Mouse (Mus musculus): ENCODE data around the gene Acvr2a. TPM values are rescaled to one million over a fixed set of nuclear protein-coding genes. Genes with fewer than 3 reads are reported as not detected.

Acvr2a gene
- polyA plus RNA-seq, 1 experiment: 1.9 TPM

DNA sequence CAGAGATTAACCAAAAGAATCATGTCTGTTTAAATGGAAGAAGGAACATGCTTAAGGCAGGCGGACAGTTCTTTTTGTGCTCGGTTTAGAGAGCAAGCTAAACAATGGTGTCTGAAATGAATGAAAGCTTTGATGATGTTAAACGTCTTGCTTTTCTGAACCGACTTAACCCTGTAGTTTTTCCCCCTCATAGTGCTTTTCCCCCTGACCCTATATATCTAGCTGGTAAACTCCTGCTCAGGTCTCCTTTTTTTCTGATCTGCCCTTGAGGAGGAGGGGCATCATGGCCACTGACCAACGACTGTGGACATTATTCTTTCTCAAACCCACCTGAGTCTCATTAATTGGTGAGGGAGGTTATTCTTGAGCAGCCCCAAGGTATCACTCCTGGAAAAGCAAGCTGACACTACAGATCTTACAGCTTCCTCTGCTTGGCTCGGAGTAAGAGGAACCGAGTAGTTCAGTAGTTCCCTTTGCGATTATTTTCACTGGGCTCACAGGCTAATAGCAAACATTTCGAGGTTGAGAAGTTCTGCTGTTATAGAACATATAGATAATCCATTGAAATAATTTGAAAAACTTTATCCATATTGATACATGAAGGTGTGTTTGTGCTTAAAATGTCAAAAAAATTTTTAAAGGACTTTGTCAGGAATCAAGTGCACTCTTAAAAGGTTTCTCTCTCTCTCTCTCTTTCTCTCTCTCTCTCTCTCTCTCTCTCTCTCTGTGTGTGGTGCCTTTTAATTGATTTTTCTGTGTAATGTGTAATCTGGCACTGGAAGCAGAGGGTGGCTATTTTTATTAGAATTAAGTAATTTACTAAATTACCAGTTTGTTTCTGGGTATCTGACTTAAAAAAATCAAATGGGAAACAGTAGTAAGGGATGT, 2.5 kb downstream of the Acvr2a start:
- H3K36me3 ChIP-seq (ENCODE audit: control insufficient read depth, insufficient read depth): no peaks in the 10 kb centered on the region
- H3K4me3 ChIP-seq (ENCODE audit: insufficient read depth, poor library complexity, severe bottlenecking): no peak overlapping the region
- H3K79me3 ChIP-seq (ENCODE audit: low read depth): peaks cover 42% of the 10 kb centered on the region
- no peaks in the 10 kb centered on the region for H3K27me3 ChIP-seq (ENCODE audit: control insufficient read depth, insufficient read depth, insufficient read length)
- H3ac ChIP-seq (ENCODE audit: control insufficient read depth, insufficient read length, low read depth): no peak overlapping the region
- TF ChIP-seq USF1 (IDR thresholded peaks at IDR 0.05; ENCODE audit: low read depth) (no peak), MYOD1 (IDR thresholded peaks at IDR 0.05; ENCODE audit: control insufficient read depth, insufficient read length, low read depth) (no peak), MAX (IDR thresholded peaks at IDR 0.05) (no peak), FOSL1 (IDR thresholded peaks at IDR 0.05; ENCODE audit: insufficient read depth, low read length, poor library complexity, severe bottlenecking) (no peak), CEBPB (IDR thresholded peaks at IDR 0.05; ENCODE audit: low read depth) (no peak), MYOG (IDR thresholded peaks at IDR 0.05; ENCODE audit: control insufficient read depth, extremely low read depth, insufficient read length) (no peak), CTCF (IDR thresholded peaks at IDR 0.05; ENCODE audit: control insufficient read depth, insufficient read depth, insufficient read length) (no peak)
- H3K79me2 ChIP-seq (ENCODE audit: control insufficient read depth, insufficient read depth): peaks cover 71% of the 10 kb centered on the region

DNA sequence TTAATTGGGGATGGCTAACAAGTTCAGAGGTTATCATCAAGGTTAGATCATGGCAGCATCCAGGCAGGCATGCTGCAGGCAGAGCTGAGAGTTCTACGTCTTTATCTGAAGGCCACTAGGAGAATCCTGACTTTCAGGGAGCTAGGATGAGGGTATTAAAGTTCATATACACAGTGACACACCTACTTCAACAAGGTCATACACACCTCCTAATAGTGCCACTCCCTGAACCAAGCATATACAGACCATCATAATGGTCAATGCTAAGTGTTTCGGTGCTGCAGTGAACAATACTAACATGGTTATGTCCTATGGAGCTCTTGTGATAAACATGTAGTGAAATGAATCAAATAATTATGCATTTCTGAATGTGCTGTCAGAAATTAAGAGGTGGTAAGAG, 12.0 kb downstream of the Acvr2a start:
- no peaks in the 10 kb centered on the region for H3K36me3 ChIP-seq (ENCODE audit: control insufficient read depth, insufficient read depth)
- TF ChIP-seq MYOD1 (IDR thresholded peaks at IDR 0.05; ENCODE audit: control insufficient read depth, insufficient read length, low read depth) (no peak), MAX (IDR thresholded peaks at IDR 0.05) (no peak), FOSL1 (IDR thresholded peaks at IDR 0.05; ENCODE audit: insufficient read depth, low read length, poor library complexity, severe bottlenecking) (no peak), MYOG (IDR thresholded peaks at IDR 0.05; ENCODE audit: control insufficient read depth, extremely low read depth, insufficient read length) (no peak)
- no peak overlapping the region for H3K4me3 ChIP-seq (ENCODE audit: insufficient read depth, poor library complexity, severe bottlenecking)
- H3ac ChIP-seq (ENCODE audit: control insufficient read depth, insufficient read length, low read depth): no peak overlapping the region
- peaks cover 84% of the 10 kb centered on the region for H3K79me2 ChIP-seq (ENCODE audit: control insufficient read depth, insufficient read depth)
- H3K27me3 ChIP-seq (ENCODE audit: control insufficient read depth, insufficient read depth, insufficient read length): no peaks in the 10 kb centered on the region
- peaks cover 30% of the 10 kb centered on the region for H3K79me3 ChIP-seq (ENCODE audit: low read depth)

DNA sequence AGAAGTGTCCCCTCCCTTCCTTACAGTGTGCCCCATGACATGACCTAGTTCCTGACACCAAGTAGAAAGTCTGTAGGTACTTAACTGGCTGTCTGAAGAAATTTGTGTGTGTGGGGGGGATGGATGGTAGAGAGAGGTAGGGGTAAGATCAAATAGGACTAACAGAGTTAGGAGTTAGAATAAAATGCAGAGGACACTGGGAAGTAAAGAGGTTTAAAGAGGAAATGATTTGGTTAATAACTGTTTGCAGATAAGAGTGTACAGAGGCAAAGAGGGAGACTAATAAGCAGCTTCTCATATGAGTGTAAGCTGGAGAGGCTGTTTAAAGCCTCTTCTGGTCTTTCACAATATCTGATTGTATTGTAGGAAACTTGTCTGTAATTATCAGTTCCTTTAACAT, 12.5 kb downstream of the Acvr2a start:
- Histone ChIP-seq H3ac (ENCODE audit: control insufficient read depth, insufficient read length, low read depth) (no peak overlapping the region), H3K27me3 (ENCODE audit: control insufficient read depth, insufficient read depth, insufficient read length) (no peaks in the 10 kb centered on the region), H3K36me3 (ENCODE audit: control insufficient read depth, insufficient read depth) (no peaks in the 10 kb centered on the region), H3K79me2 (ENCODE audit: control insufficient read depth, insufficient read depth) (peaks cover 79% of the 10 kb centered on the region), H3K79me3 (ENCODE audit: low read depth) (peaks cover 28% of the 10 kb centered on the region), H3K4me3 (ENCODE audit: insufficient read depth, poor library complexity, severe bottlenecking) (no peak overlapping the region)
- TF ChIP-seq CEBPB (IDR thresholded peaks at IDR 0.05; ENCODE audit: low read depth) (no peak), USF1 (IDR thresholded peaks at IDR 0.05; ENCODE audit: low read depth) (no peak)

DNA sequence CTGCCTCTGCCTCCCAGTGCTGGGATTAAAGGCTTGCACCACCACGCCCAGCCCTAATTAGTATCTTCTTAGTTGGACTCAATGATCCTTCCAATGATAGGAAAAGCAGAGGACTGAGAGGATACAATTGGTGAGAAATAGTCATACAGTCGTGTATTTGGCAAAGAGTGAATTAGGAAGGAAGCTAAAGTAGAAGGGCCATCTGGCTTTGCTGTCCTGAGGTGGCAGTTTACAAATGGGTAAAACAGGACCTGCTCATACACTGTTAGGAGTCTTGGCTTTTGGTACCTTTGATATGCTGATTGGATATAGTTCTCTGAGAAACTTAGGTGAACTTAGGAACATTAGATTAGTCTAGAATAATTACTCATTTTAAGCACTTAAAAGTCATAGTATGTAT, 16.6 kb downstream of the Acvr2a start:
- H3K4me3 ChIP-seq (ENCODE audit: insufficient read depth, poor library complexity, severe bottlenecking): no peak overlapping the region
- H3K36me3 ChIP-seq (ENCODE audit: control insufficient read depth, insufficient read depth): no peaks in the 10 kb centered on the region
- TF ChIP-seq MYOG (IDR thresholded peaks at IDR 0.05; ENCODE audit: control insufficient read depth, extremely low read depth, insufficient read length) (no peak), USF1 (IDR thresholded peaks at IDR 0.05; ENCODE audit: low read depth) (no peak), MYOD1 (IDR thresholded peaks at IDR 0.05; ENCODE audit: control insufficient read depth, insufficient read length, low read depth) (no peak), CEBPB (IDR thresholded peaks at IDR 0.05; ENCODE audit: low read depth) (no peak)
- peaks cover 24% of the 10 kb centered on the region for H3K79me3 ChIP-seq (ENCODE audit: low read depth)
- peaks cover 79% of the 10 kb centered on the region for H3K79me2 ChIP-seq (ENCODE audit: control insufficient read depth, insufficient read depth)
- H3ac ChIP-seq (ENCODE audit: control insufficient read depth, insufficient read length, low read depth): no peak overlapping the region
- no peaks in the 10 kb centered on the region for H3K27me3 ChIP-seq (ENCODE audit: control insufficient read depth, insufficient read depth, insufficient read length)

DNA sequence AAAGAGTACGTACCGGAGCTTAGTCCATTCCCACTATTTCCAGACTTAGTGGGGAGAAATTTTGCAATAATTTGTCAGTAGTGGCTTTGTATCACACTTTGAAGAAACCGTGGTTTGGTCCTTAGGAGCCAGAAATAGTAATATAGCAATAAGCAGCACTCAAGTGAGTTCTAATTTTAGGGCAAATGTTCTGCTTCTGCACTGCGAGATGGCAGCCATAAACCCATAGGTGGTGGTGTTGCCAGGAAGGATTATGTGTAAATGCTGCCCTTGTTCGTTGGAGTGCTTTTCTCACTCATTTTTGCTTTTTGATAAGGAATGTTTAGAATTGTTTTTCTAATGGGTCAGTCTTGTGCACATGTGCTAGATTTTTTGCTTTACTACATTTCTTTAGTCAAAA, 18.4 kb downstream of the Acvr2a start:
- Histone ChIP-seq H3K4me3 (ENCODE audit: insufficient read depth, poor library complexity, severe bottlenecking) (no peak overlapping the region), H3K36me3 (ENCODE audit: control insufficient read depth, insufficient read depth) (no peaks in the 10 kb centered on the region), H3K79me3 (ENCODE audit: low read depth) (peaks cover 37% of the 10 kb centered on the region), H3ac (ENCODE audit: control insufficient read depth, insufficient read length, low read depth) (no peak overlapping the region), H3K27me3 (ENCODE audit: control insufficient read depth, insufficient read depth, insufficient read length) (no peaks in the 10 kb centered on the region), H3K79me2 (ENCODE audit: control insufficient read depth, insufficient read depth) (peaks cover 82% of the 10 kb centered on the region)
- TF ChIP-seq MYOD1 (IDR thresholded peaks at IDR 0.05; ENCODE audit: control insufficient read depth, insufficient read length, low read depth): no peak
- TF ChIP-seq MAX (IDR thresholded peaks at IDR 0.05): no peak
- TF ChIP-seq USF1 (IDR thresholded peaks at IDR 0.05; ENCODE audit: low read depth): no peak
- TF ChIP-seq MYOG (IDR thresholded peaks at IDR 0.05; ENCODE audit: control insufficient read depth, extremely low read depth, insufficient read length): no peak
- TF ChIP-seq CEBPB (IDR thresholded peaks at IDR 0.05; ENCODE audit: low read depth): no peak
- TF ChIP-seq FOSL1 (IDR thresholded peaks at IDR 0.05; ENCODE audit: insufficient read depth, low read length, poor library complexity, severe bottlenecking): no peak

DNA sequence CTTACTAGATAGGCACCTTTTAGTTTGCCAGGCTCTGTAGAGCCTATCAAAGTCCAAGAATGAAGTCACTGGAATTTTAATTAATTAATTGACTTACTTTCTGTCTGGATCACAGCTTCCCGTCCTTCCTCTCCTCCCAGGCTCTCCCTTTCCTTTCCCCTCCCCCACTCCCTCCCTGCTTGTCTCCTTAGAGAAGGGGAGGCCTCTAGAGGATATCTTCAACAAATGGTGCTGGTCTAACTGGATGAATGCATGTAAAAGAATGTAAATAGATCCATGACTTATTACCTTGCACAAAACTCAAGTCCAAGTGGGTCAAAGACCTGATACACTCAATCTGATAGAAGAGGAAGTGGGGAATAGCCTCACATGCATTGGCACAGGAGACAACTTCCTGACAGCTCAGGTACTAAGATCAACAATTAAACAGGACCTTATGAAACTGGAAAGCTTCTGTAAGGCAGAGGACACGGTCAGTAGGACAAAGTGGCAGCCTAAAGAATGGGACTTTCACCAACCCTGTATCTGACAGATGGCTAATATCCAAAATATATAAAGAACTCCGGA, 20.1 kb downstream of the Acvr2a start:
- Histone ChIP-seq H3K79me2 (ENCODE audit: control insufficient read depth, insufficient read depth) (peaks cover 78% of the 10 kb centered on the region), H3K79me3 (ENCODE audit: low read depth) (peaks cover 35% of the 10 kb centered on the region), H3K27me3 (ENCODE audit: control insufficient read depth, insufficient read depth, insufficient read length) (no peaks in the 10 kb centered on the region), H3ac (ENCODE audit: control insufficient read depth, insufficient read length, low read depth) (no peak overlapping the region), H3K4me3 (ENCODE audit: insufficient read depth, poor library complexity, severe bottlenecking) (no peak overlapping the region), H3K36me3 (ENCODE audit: control insufficient read depth, insufficient read depth) (no peaks in the 10 kb centered on the region)
- no peak for TF ChIP-seq CEBPB (IDR thresholded peaks at IDR 0.05; ENCODE audit: low read depth)
- no peak for TF ChIP-seq MYOD1 (IDR thresholded peaks at IDR 0.05; ENCODE audit: control insufficient read depth, insufficient read length, low read depth)
- no peak for TF ChIP-seq USF1 (IDR thresholded peaks at IDR 0.05; ENCODE audit: low read depth)
- TF ChIP-seq MAX (IDR thresholded peaks at IDR 0.05): no peak
- no peak for TF ChIP-seq CTCF (IDR thresholded peaks at IDR 0.05; ENCODE audit: control insufficient read depth, insufficient read depth, insufficient read length)
- no peak for TF ChIP-seq MYOG (IDR thresholded peaks at IDR 0.05; ENCODE audit: control insufficient read depth, extremely low read depth, insufficient read length)
- TF ChIP-seq FOSL1 (IDR thresholded peaks at IDR 0.05; ENCODE audit: insufficient read depth, low read length, poor library complexity, severe bottlenecking): no peak
